Mouse (Mus musculus) adrenal gland (tissue): ENCODE data around the gene 2210011C24Rik.
"Not testable (repeated sequence)": the region's sequence is repeated elsewhere in the genome, so short reads cannot be mapped to it uniquely, and the experiment has no call there.

ENCODE experiments used
- intact Hi-C: fragments of 180-260 bp; cut with DNase I; formaldehyde crosslinking; loops from one replicate; pipeline ENCODE4 v1.15.1; 2025

Gene 2210011C24Rik

GRCm38 (mm10) chr8:84021569-84021968 lies 9.6 kb upstream of the 2210011C24Rik start:
- intact Hi-C loops = no loop called here

DNA sequence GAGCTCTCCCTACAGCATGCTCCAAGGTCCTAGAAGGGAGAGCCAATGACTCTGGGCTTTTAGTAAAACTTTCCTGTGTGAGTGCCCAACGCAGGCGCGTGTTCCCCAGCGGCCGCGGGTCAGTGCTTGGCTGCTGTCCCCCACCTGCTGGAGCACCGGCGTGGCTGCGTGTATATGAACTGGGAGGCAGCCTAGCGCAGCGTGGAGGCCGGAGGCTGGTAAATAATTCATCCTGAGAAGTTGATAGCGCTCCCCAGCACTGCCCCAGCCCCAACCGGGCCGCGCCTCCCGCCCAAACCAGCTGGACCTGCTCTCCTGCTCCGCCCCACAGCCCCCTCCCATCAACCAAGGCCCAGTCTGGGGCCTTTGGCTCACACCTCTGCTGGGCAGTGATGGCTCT lies 9.1 kb upstream of the 2210011C24Rik start, which contains the start of gene Palm3:
Palm3 (plus strand) TSS at position 376 of the 400 bp plus-strand sequence.
- intact Hi-C loops = no loop called here

DNA sequence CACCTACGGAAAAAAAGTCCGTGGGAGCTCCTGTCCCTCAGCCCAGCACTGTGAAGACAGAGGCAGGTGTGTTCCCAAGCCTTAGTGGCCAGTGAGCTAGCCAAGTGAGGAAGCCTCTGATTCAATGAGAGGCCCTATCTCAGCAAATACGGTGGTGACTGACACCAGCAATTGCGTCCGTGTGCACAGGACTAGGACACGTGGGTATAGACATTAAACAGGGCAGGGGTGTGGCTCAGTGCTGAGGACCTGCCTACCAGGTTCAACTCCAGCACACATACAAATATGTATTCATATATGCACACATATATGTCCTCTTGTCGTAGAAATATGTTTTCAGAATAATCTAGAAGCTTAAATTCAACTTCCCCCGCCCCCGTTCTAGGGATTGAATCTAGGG lies 7.8 kb upstream of the 2210011C24Rik start:
- intact Hi-C loops = no loop called here

DNA sequence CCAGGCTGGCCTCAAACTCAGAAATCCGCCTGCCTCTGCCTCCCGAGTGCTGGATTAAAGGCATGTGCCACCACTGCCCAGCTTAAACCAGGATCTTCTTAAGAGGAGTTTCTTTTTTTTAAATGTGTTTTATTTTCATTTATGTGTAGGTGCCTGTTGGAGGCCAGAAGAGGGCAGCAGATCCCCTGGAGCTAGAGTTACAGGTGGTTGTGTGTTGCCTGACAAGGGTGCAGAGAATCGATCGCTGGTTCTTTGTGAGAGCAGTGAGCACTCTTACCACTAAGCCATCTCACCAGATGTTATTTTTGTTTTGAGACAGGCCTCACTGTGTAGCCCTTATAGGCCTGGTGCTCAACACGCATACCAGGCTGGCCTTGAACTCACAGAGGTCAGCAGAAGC lies 3.9 kb upstream of the 2210011C24Rik start:
- intact Hi-C loops = no loop called here

- intact Hi-C loops = no loop called here
Measured at GRCm38 (mm10) chr8:84012499-84013165, 661 bp upstream of the 2210011C24Rik start.

DNA sequence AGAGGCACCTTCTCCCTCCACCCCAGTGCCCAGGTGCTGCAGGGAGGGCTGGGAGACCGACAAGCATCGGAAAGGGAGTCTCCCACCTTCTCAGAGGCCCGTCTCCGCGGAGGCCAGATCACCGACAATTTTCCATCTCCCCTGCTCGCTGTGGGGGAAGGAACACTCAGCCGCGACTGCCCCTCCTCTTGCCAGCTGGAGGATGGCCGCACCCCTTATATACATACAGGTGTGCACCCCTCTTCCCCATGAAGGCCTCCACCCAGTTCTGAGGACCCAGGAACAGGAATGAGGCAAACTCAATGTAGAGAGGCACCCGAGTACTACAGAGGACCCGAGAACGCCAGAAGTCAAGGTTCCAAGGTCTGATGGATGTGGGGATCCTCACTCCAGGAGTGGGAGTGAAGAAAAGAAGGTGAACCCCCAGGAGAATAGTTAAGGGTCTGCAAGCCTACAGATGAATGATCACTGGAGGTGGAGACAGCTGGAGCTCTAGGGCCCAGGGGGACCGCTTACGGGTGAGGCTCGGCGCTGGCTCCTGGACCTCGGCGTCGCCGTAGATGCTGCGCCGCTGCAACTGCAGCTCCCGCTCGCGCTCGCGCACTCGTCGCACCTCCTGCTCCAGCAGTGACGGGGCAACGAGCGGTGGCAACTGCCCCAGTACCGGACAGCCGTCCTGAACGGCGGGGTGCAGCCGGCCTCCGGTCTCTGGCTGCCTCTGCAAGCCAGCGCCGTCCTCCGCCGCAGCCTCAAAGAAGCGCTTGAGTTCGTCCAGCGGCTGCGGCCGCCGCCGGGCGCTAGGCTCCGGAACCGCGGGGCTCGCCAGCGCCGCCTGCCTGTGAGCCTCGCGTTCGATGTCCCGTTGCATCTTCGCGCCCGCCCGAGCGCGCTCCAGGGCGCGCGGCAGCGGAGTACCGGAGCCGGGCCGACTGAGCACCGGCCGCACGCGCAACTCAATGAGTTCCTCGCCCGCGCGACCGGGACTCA lies 1.1 kb downstream of the 2210011C24Rik start:
- intact Hi-C loops = no loop called here

DNA sequence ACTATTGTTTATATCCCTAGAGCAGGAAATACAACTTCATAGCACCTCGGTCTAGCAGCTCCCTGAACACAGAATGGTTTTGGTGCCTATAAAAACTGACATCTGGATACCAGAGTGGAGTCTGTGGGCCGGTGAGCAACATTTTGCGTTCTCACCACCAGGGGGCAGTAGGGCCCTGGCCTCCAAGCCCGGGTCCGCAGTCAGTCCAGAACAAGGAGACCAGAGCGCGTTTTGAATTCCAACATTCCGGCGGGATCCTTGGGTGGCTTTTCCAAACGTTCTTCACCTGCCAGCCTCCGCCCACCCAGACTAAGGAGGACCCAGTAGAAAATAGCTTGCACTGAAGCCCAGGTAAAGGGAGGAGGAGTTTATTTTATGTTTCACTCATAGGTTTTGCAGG lies 2.1 kb downstream of the 2210011C24Rik start:
- intact Hi-C loops = no loop called here

- intact Hi-C loops = no loop called here
Measured at GRCm38 (mm10) chr8:84008362-84008761, 3.6 kb downstream of the 2210011C24Rik start.

- intact Hi-C loops = not testable (repeated sequence)
Measured at GRCm38 (mm10) chr8:84005502-84005901, 6.5 kb downstream of the 2210011C24Rik start.

- intact Hi-C loops = loop anchor here (5.0 kb wide), 1 partner anchor 47 kb away; the partner anchor contains the start of genes Asf1b and Gm10644
Measured at GRCm38 (mm10) chr8:84004533-84005201, 7.3 kb downstream of the 2210011C24Rik start.

GRCm38 (mm10) chr8:84003612-84004246 lies 8.2 kb downstream of the 2210011C24Rik start:
- intact Hi-C loops = loop anchor here (5.0 kb wide), 1 partner anchor 46 kb away; the partner anchor contains the start of genes Asf1b and Gm10644

- intact Hi-C loops = loop anchor here (5.0 kb wide), 1 partner anchor 46 kb away; the partner anchor contains the start of genes Asf1b and Gm10644
Measured at GRCm38 (mm10) chr8:84002957-84003611, 8.9 kb downstream of the 2210011C24Rik start.

DNA sequence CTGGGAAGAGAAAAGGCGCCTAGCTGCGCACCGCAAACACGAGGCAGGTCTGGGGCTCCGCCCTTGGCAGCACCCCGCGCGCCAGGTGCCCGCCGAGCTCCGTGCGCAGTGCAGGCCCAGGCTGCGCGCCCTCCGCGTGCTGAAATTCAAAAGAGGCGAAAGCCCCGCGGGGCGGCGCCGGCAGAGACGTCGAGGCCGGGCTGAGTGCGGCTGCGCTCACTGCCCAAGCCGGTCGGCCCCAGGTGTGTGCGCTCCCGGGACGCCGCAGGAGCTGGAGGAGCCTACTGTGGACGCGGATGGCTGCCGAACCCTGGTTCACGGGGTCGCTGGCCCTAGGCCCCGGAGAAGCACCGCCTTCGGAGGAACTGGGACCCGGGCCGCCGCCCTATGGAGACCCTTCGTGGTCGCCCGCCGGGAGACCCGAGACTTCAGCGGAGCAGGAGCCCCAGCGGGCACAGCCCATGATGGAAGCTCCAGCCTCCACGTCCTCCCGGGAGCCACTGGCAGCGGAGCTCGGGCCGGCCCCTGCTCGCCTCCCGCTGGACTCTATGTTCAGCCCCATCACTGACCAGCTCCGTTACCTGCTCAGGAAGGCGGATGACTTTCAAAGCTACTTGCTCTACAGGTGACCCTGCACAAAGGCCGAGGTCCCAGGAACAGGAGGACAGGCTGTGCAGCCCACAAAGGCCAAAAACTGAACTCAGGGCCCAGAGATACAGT lies 10.5 kb downstream of the 2210011C24Rik start, which contains the start of gene 1700067K01Rik:
1700067K01Rik (plus strand) TSS at position 222 of the 720 bp plus-strand sequence.
- intact Hi-C loops = loop anchor here (5.0 kb wide), 1 partner anchor 44 kb away; the partner anchor contains the start of genes Asf1b and Gm10644

DNA sequence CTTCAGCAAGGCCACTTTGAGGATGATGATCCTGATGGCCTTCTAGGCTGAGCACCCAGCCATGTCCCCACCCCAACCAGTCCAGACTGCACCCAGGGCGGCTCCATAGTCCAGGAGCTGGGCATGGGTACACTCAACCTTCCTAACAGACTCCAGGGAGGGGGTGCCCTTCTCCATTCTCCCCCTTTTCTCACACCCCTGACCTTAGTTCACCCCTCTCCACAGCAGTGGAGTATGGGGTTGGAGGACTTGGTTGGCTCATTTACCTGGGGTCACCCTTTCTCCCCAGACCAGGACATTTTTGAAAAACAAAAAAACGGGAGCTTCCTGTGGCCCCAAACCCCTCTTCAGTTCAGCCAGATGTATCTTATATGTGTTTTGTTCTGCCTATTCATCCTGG lies 12.1 kb downstream of the 2210011C24Rik start:
- intact Hi-C loops = loop anchor here (5.0 kb wide), 1 partner anchor 43 kb away; the partner anchor contains the start of genes Asf1b and Gm10644

GRCm38 (mm10) chr8:83999057-83999705 lies 12.8 kb downstream of the 2210011C24Rik start:
- intact Hi-C loops = no loop called here

DNA sequence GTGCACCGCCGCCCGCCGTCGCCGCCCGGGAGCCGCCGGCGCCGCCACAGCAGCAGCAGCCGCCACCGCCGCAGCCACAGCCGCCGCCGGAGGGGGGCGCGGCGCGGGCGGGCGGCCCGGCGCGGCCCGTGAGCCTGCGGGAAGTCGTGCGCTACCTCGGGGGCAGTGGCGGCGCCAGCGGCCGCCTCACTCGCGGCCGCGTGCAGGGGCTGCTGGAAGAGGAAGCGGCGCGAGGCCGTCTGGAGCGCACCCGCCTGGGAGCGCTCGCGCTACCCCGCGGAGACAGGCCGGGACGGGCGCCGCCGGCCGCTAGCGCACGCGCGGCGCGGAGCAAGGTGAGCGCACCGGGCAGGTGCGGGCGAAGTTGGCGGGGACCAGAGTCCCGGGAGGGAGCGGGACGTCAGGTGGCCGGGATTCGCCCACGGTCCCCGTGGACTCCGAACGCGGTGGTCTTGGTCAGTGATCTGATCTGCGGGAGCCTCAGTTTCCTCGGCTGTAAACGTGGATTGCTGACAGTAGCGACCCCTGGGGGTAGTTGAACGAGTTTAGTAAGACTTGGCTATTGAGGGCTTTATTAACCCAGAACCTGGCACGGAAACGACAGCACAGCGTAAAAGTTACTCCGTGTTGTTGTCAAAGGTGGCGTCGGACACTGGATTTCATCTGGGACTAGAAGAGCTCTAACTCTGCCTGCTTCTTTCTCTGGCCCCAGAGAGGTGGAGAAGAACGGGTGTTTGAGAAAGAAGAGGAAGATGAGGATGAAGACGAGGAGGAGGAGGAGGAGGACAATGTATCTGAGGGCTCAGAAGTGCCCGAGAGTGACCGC lies 13.5 kb downstream of the 2210011C24Rik start:
- intact Hi-C loops = no loop called here

DNA sequence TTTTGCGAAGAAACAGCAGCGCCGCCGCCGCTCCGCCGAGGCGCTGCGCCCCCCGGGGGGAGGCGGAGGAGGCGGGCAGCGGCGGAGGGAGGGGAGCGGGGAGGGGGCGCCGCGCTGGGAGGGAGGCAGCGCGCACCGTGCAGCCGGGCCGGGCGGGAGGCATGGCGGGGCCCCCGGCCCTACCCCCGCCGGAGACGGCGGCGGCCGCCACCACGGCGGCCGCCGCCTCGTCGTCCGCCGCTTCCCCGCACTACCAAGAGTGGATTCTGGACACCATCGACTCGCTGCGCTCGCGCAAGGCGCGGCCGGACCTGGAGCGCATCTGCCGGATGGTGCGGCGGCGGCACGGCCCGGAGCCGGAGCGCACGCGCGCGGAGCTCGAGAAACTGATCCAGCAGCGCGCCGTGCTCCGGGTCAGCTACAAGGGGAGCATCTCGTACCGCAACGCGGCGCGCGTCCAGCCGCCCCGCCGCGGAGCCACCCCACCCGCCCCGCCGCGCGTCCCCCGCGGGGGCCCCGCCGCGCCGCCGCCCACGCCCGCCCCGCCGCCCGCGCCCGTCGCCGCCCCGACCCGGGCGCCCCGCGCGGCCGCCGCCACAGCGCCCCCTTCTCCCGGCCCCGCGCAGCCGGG lies 14.3 kb downstream of the 2210011C24Rik start, which contains the start of gene Samd1:
Samd1 (plus strand) TSS at position 162 of the 631 bp plus-strand sequence.
- intact Hi-C loops = no loop called here
